Mouse (Mus musculus): ENCODE measurements at regions not wholly inside any gene's neighbourhood (a gene's known extent, or its start where the extent isn't known, plus 50 kb on each side); places are given as distances from the start of the nearest gene placed in this dataset.

DNA sequence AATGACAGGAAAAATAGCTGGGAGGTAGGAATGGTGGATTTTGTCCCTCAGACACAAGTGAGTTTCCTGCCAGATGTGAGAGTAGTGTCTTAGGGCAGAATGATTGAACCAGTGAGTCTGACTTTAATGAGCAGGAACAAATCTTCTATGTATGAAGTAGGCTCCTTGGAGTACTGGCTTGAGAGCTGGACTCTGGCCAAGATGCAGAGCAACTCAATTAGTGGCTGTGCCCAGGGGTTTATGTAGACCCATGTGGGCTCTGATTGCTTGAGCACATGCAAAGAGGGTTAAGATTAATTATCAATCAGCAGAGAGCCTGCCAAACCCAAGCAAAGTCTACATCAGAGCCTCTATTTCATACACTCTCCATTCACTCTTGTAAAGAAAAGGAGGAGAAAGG is 92.9 kb upstream of the Htr1b start:
- no peaks in the 10 kb centered on the region for H3K9me3 ChIP-seq (replicated peaks; ENCODE audit: insufficient read depth, low read length)
- TF ChIP-seq POLR2AphosphoS5 (IDR thresholded peaks at IDR 0.05; ENCODE audit: borderline replicate concordance, low read depth, low read length) (no peak), HCFC1 (IDR thresholded peaks at IDR 0.05; ENCODE audit: low read depth, low read length) (no peak), TCF12 (IDR thresholded peaks at IDR 0.05; ENCODE audit: low read depth, low read length) (no peak), MAFK (IDR thresholded peaks at IDR 0.05; ENCODE audit: borderline replicate concordance, low read depth, low read length) (no peak), CHD2 (IDR thresholded peaks at IDR 0.05; ENCODE audit: low read length) (no peak), BHLHE40 (IDR thresholded peaks at IDR 0.05; ENCODE audit: borderline replicate concordance, low read depth, low read length) (no peak), SIN3A (IDR thresholded peaks at IDR 0.05; ENCODE audit: low read length) (no peak), KAT2A (conservative IDR thresholded peaks at IDR 0.05; ENCODE audit: low read depth, low read length) (no peak), JUND (IDR thresholded peaks at IDR 0.05; ENCODE audit: low read depth, low read length) (no peak), ZKSCAN1 (IDR thresholded peaks at IDR 0.05; ENCODE audit: low read depth, low read length) (no peak), MXI1 (IDR thresholded peaks at IDR 0.05; ENCODE audit: low read depth, low read length) (no peak), ELF1 (IDR thresholded peaks at IDR 0.05; ENCODE audit: low read depth, low read length) (no peak), MAZ (IDR thresholded peaks at IDR 0.05; ENCODE audit: low read depth, low read length) (no peak)
- no peaks in the 10 kb centered on the region for H3K4me1 ChIP-seq (ENCODE audit: control insufficient read depth in 1 of 2, insufficient read depth in 2 of 2, low read length in 2 of 2)
- H3K9ac ChIP-seq (ENCODE audit: control insufficient read depth, low read depth, low read length, poor library complexity, severe bottlenecking), result no peak overlapping the region
- no peak overlapping the region for H3K4me3 ChIP-seq (ENCODE audit: control insufficient read depth in 1 of 2, insufficient read depth in 1 of 2, low read depth in 2 of 2, low read length in 2 of 2)
- no peaks in the 10 kb centered on the region for H3K36me3 ChIP-seq (ENCODE audit: control insufficient read depth in 1 of 2, insufficient read depth in 2 of 2, low read length in 2 of 2)
- DNase-seq (ENCODE audit: low read depth, low spot score), result no peak
- H3K27me3 ChIP-seq (ENCODE audit: control insufficient read depth in 1 of 2, insufficient read depth in 2 of 2, low read length in 2 of 2), result no peaks in the 10 kb centered on the region
- no peaks in the 10 kb centered on the region for H3K79me2 ChIP-seq (ENCODE audit: control insufficient read depth, insufficient read depth, low read length, poor library complexity)
- H3K27ac ChIP-seq (ENCODE audit: control insufficient read depth, low read depth, low read length), result no peak overlapping the region

DNA sequence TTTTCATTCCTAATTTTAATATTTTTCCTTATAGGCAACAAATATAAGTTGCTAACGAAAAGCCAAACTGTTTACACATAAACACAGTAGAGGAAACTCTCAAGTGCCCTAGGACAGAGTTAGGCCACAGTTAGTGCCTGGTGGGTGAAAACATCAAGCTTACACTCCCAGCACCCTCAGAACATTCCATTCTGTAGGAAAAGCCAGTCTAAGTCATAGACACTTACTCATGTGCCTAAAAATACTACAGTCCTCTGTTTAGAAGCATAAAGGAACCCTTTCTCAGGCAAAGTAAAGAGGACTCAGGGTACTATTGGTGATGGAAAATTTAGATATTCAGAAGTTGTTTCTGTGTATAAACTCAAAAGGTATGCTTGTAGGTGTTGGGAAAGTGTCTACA is 86.5 kb upstream of the Htr1b start:
- no peak overlapping the region for H3K27ac ChIP-seq (ENCODE audit: control insufficient read depth, low read depth, low read length)

More for the DNA sequence above, 86.5 kb upstream of the Htr1b start:
- Histone ChIP-seq H3K4me1 (ENCODE audit: control insufficient read depth in 1 of 2, insufficient read depth in 2 of 2, low read length in 2 of 2) (no peaks in the 10 kb centered on the region), H3K9me3 (replicated peaks; ENCODE audit: insufficient read depth, low read length) (no peaks in the 10 kb centered on the region), H3K4me3 (ENCODE audit: control insufficient read depth in 1 of 2, insufficient read depth in 1 of 2, low read depth in 2 of 2, low read length in 2 of 2) (no peak overlapping the region), H3K79me2 (ENCODE audit: control insufficient read depth, insufficient read depth, low read length, poor library complexity) (no peaks in the 10 kb centered on the region), H3K27me3 (ENCODE audit: control insufficient read depth in 1 of 2, insufficient read depth in 2 of 2, low read length in 2 of 2) (no peaks in the 10 kb centered on the region), H3K36me3 (ENCODE audit: control insufficient read depth in 1 of 2, insufficient read depth in 2 of 2, low read length in 2 of 2) (no peaks in the 10 kb centered on the region), H3K9ac (ENCODE audit: control insufficient read depth, low read depth, low read length, poor library complexity, severe bottlenecking) (no peak overlapping the region)
- DNase-seq (ENCODE audit: low read depth, low spot score), result no peak
- TF ChIP-seq EP300 (IDR thresholded peaks at IDR 0.05; ENCODE audit: low read depth in 1 of 2, low read length in 2 of 2) (no peak), MAZ (IDR thresholded peaks at IDR 0.05; ENCODE audit: low read depth, low read length) (no peak), BHLHE40 (IDR thresholded peaks at IDR 0.05; ENCODE audit: borderline replicate concordance, low read depth, low read length) (no peak), JUND (IDR thresholded peaks at IDR 0.05; ENCODE audit: low read depth, low read length) (no peak), ETS1 (IDR thresholded peaks at IDR 0.05; ENCODE audit: low read depth, low read length) (no peak), RCOR1 (IDR thresholded peaks at IDR 0.05; ENCODE audit: low read depth, low read length) (no peak), MXI1 (IDR thresholded peaks at IDR 0.05; ENCODE audit: low read depth, low read length) (no peak), MAX (IDR thresholded peaks at IDR 0.05; ENCODE audit: low read length) (no peak), USF1 (IDR thresholded peaks at IDR 0.05; ENCODE audit: low read depth, low read length) (no peak), SIN3A (IDR thresholded peaks at IDR 0.05; ENCODE audit: low read length) (no peak), E2F4 (IDR thresholded peaks at IDR 0.05; ENCODE audit: borderline replicate concordance, low read depth, low read length) (no peak), CHD2 (IDR thresholded peaks at IDR 0.05; ENCODE audit: low read length) (no peak), CHD1 (IDR thresholded peaks at IDR 0.05; ENCODE audit: low read depth, low read length) (no peak), NELFE (IDR thresholded peaks at IDR 0.05; ENCODE audit: low read depth, low read length) (no peak), SMC3 (IDR thresholded peaks at IDR 0.05; ENCODE audit: low read depth, low read length) (no peak), MYB (IDR thresholded peaks at IDR 0.05; ENCODE audit: low read depth, low read length) (no peak), ZMIZ1 (IDR thresholded peaks at IDR 0.05; ENCODE audit: low read depth, low read length) (no peak), ELF1 (IDR thresholded peaks at IDR 0.05; ENCODE audit: low read depth, low read length) (no peak)

Measured in MEL (cell line).